In genomic region chr3:80004966-80005365, GRCm38 (mm10) we compare ENCODE assay signal across 13 mouse cellular contexts.
A peak's percentile ranks its signal among the peaks of the same experiment; 100 is the strongest.
DNase-seq lines count a peak whose midpoint lies in the region; ATAC-seq lines count a peak whose summit lies in the region.
"Had no signal": no experiment of that assay in that cellular context is flagged by ENCODE, and none has a peak within 500 bp of the region (broad histone marks: within the 10 kb centered on the region; RNA-seq: fewer than 3 reads in every experiment).

No protein-coding gene starts in this region.

- no peaks in the 10 kb centered on the region for H3K36me3 ChIP-seq in lung, embryonic 15.5 days
- H3K36me3 ChIP-seq: limb, embryonic 12.5 days; stomach, embryonic 15.5 days had no signal

- H3K9ac ChIP-seq in lung, embryonic 15.5 days = no peak overlapping the region
- H3K9ac ChIP-seq: limb, embryonic 12.5 days; stomach, embryonic 15.5 days had no signal

- no peaks in the 10 kb centered on the region; the same call in 1 of the 2 replicates for H3K4me1 ChIP-seq in lung, embryonic 15.5 days
- H3K4me1 ChIP-seq: stomach, embryonic 15.5 days had no signal

- WGBS in lung, embryonic 15.5 days = 74% methylated on average over 3 of the region's 3 CpGs

- DNase-seq in gastrocnemius, adult 18-20 months (ENCODE audit: low spot score) = peak; percentile 35
- DNase-seq in gastrocnemius, postnatal 10 days = no peak
- DNase-seq in lung, postnatal 25 days (ENCODE audit: low spot score) = no peak
- DNase-seq in heart, adult 9 months (ENCODE audit: low spot score in 2 of 2) = peak; percentile 54 to 79
- peak; percentile 54 for DNase-seq in skeletal muscle tissue, adult 2 months (ENCODE audit: low read depth, low spot score)
- DNase-seq in thymus, postnatal 0 days (ENCODE audit: low spot score) = no peak
- DNase-seq in urinary bladder, adult 18-20 months (ENCODE audit: low spot score in 2 of 2) = no peak
- DNase-seq: cerebellum, adult 9-11 months had no signal

- peak overlapping the region; percentile 8; the same call in 1 of the 2 replicates for H3K27ac ChIP-seq in lung, embryonic 15.5 days
- H3K27ac ChIP-seq: limb, embryonic 12.5 days; stomach, embryonic 15.5 days had no signal

- H3K27me3 ChIP-seq in lung, embryonic 15.5 days = no peaks in the 10 kb centered on the region
- H3K27me3 ChIP-seq: CH12.LX; limb, embryonic 12.5 days; stomach, embryonic 15.5 days had no signal

- H3K4me3 ChIP-seq in lung, embryonic 15.5 days = no peak overlapping the region
- H3K4me3 ChIP-seq: limb, embryonic 12.5 days; stomach, embryonic 15.5 days had no signal

- ATAC-seq in lung, embryonic 15.5 days (ENCODE audit: borderline replicate concordance, extremely low read depth, low FRiP score, low TSS enrichment) = peak; percentile 67

- H3K9me3 ChIP-seq in lung, embryonic 15.5 days = no peaks in the 10 kb centered on the region
- H3K9me3 ChIP-seq: limb, embryonic 12.5 days; stomach, embryonic 15.5 days had no signal

- no peak overlapping the region for H3K4me2 ChIP-seq in lung, embryonic 15.5 days
- H3K4me2 ChIP-seq: limb, embryonic 12.5 days; midbrain, embryonic 11.5 days; stomach, embryonic 15.5 days had no signal

Comparison
In these comparisons a context has a peak if more than half of its experiments do, and no peak if none do; other contexts are left out.
1. DNase-seq: peak in gastrocnemius, adult 18-20 months (single experiment), heart, adult 9 months (2 of 2) and skeletal muscle tissue, adult 2 months (single experiment); none in gastrocnemius, postnatal 10 days (single experiment), lung, postnatal 25 days (single experiment), thymus, postnatal 0 days (single experiment) and urinary bladder, adult 18-20 months (0 of 2).